Mouse (Mus musculus) lung, postnatal 0 days (tissue): Measurements from ENCODE around the gene Fam161a.

ENCODE experiments used
- CTCF ChIP-seq: IDR thresholded peaks from 2 replicates; pipeline ENCODE4 v1.5.1; 2016; ENCODE audit warnings: antibody characterized with exemption, mild to moderate bottlenecking
- EP300 ChIP-seq: IDR thresholded peaks from 2 replicates; pipeline ENCODE4 v1.6.1; 2016; ENCODE audit warnings: antibody characterized with exemption, mild to moderate bottlenecking, control low read depth

GRCm38 (mm10) chr11:23078541-23078940 is 71.2 kb downstream of the Fam161a start:
- TF ChIP-seq CTCF (no peak), EP300 (no peak)
